Mouse (Mus musculus) lung, adult 2 months (tissue): Measurements from ENCODE around the gene Taf3.

Experiments
- CTCF ChIP-seq: fragments of 200-500 bp; IDR thresholded peaks from 2 replicates; pipeline ENCODE4 v1.5.1; 2011; ENCODE audit warnings: mild to moderate bottlenecking, low read length, control low read depth; ENCODE audit not compliant: insufficient read depth
- POLR2A ChIP-seq: fragments of 200-500 bp; IDR thresholded peaks from 2 replicates; pipeline ENCODE4 v1.6.1; 2011; ENCODE audit warnings: low read depth, mild to moderate bottlenecking, control low read depth, low read length, borderline replicate concordance; ENCODE audit errors: extremely low read depth

GRCm38 (mm10) chr2:9890906-9891305 is 157.5 kb downstream of the Taf3 start:
- TF ChIP-seq POLR2A, result no peak
- no peak for TF ChIP-seq CTCF
